In the genomic region with DNA sequence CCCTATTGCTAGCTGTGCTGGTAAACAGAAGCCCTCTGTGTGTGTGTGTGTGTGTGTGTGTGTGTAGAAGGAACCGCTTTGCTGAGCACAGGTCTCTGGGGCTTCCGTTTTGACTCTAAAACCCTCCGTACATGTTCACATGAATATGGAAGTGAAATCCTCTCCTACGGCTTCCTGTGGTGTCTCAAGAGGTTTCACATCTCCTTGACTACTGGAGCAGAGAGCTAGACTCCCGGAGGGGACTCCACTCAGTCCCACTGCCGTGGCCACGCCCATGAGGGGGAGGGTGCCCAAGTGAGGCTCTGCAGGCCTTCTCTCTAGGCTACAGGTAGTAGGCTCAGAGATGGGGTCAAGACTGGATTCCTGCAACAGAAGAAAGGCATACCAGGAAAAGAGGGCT, we compare ENCODE assay signal across 8 mouse cellular contexts. TPM values are rescaled to one million over a fixed set of nuclear protein-coding genes. Genes with fewer than 3 reads are reported as not detected.
A peak's percentile ranks its signal among the peaks of the same experiment; 100 is the strongest.
DNase-seq lines count a peak whose midpoint lies in the region; ATAC-seq and TF ChIP-seq lines count a peak whose summit lies in the region.

A gene (plus strand): TSS at position 275 of the 400 bp plus-strand sequence.

- H3K4me3 ChIP-seq in midbrain, postnatal 0 days (ENCODE audit: low read depth, low read length), result no peak within 1 kb of the TSS
- no peak within 1 kb of the TSS for H3K4me3 ChIP-seq in midbrain, embryonic 16.5 days (ENCODE audit: low read depth, low read length)
- no peak within 1 kb of the TSS for H3K4me3 ChIP-seq in heart, embryonic 15.5 days
- H3K4me3 ChIP-seq in liver, embryonic 16.5 days (ENCODE audit: low read depth, low read length), result no peak within 1 kb of the TSS
- peak within 1 kb of the TSS; percentile 65 for H3K4me3 ChIP-seq in spleen, adult 2 months (ENCODE audit: extremely low read depth, insufficient read depth, insufficient read length)

- no peak within 1 kb of the TSS for H3K27ac ChIP-seq in midbrain, postnatal 0 days (ENCODE audit: low read depth, low read length)
- no peak within 1 kb of the TSS for H3K27ac ChIP-seq in midbrain, embryonic 16.5 days (ENCODE audit: low read length)
- H3K27ac ChIP-seq in heart, embryonic 15.5 days, result peak within 1 kb of the TSS; percentile 5; the same call in 1 of the 2 replicates
- H3K27ac ChIP-seq in liver, embryonic 16.5 days (ENCODE audit: low read length), result peak within 1 kb of the TSS; percentile 61
- H3K27ac ChIP-seq in spleen, adult 2 months (ENCODE audit: insufficient read depth, low read length), result peak within 1 kb of the TSS; percentile 97

- ATAC-seq in midbrain, postnatal 0 days (ENCODE audit: low FRiP score), result no peak
- no peak for ATAC-seq in midbrain, embryonic 16.5 days
- peak; percentile 41; the same call in 1 of the 2 replicates for ATAC-seq in heart, embryonic 15.5 days (replicated peaks; ENCODE audit: insufficient number of reproducible peaks, insufficient read depth, low FRiP score, low read depth)
- peak; percentile 39 for ATAC-seq in liver, embryonic 16.5 days (ENCODE audit: low read depth)
- ATAC-seq in frontal cortex, adult (ENCODE audit: low TSS enrichment), result no peak

- no peak for TF ChIP-seq POLR2A in spleen, adult 2 months (IDR thresholded peaks at IDR 0.05; ENCODE audit: low read depth, low read length)

- no peaks in the 10 kb centered on the region for H3K36me3 ChIP-seq in midbrain, postnatal 0 days (ENCODE audit: insufficient read depth, low read length)
- no peaks in the 10 kb centered on the region for H3K36me3 ChIP-seq in midbrain, embryonic 16.5 days (ENCODE audit: control insufficient read depth, insufficient read depth, low read length)
- no peaks in the 10 kb centered on the region for H3K36me3 ChIP-seq in heart, embryonic 15.5 days
- no peaks in the 10 kb centered on the region for H3K36me3 ChIP-seq in liver, embryonic 16.5 days (ENCODE audit: control insufficient read depth, insufficient read depth)
- peaks cover 26% of the 10 kb centered on the region for H3K36me3 ChIP-seq in spleen, adult 2 months (ENCODE audit: control insufficient read depth, insufficient read depth, low read length)

- DNase-seq in midbrain, postnatal 0 days (ENCODE audit: low spot score), result peak; percentile 15
- peak; percentile 93 to 97 for DNase-seq in spleen, adult 2 months (ENCODE audit: low read depth in 1 of 2, low spot score in 2 of 2)
- no peak for DNase-seq in urinary bladder, postnatal 14 days (ENCODE audit: low spot score)
- no peak for DNase-seq in cerebellum, postnatal 4 days (ENCODE audit: low spot score in 2 of 2)

- no peak for TF ChIP-seq CTCF in midbrain, postnatal 0 days (IDR thresholded peaks at IDR 0.05)
- TF ChIP-seq CTCF in spleen, adult 2 months (IDR thresholded peaks at IDR 0.05; ENCODE audit: extremely low read depth, insufficient read depth, insufficient read length, insufficient replicate concordance), result no peak

- WGBS in midbrain, postnatal 0 days, result 21% methylated on average over 7 of the region's 7 CpGs
- WGBS in midbrain, embryonic 16.5 days, result 30% methylated on average over 7 of the region's 7 CpGs
- 34% methylated on average over 7 of the region's 7 CpGs for WGBS in heart, embryonic 15.5 days
- 13% methylated on average over 7 of the region's 7 CpGs for WGBS in liver, embryonic 16.5 days (ENCODE audit: insufficient replicate concordance)
- 2% methylated on average over 7 of the region's 7 CpGs for WGBS in spleen, adult 2 months

- H3K4me1 ChIP-seq in midbrain, postnatal 0 days (ENCODE audit: insufficient read depth, low read length), result peaks cover 3% of the 10 kb centered on the region; the same call in 1 of the 2 replicates
- peaks cover 6% of the 10 kb centered on the region; the same call in 1 of the 2 replicates for H3K4me1 ChIP-seq in midbrain, embryonic 16.5 days (ENCODE audit: control insufficient read depth, insufficient read depth, low read length)
- peaks cover 14% of the 10 kb centered on the region for H3K4me1 ChIP-seq in heart, embryonic 15.5 days (replicated peaks)
- H3K4me1 ChIP-seq in liver, embryonic 16.5 days (ENCODE audit: control insufficient read depth, low read depth, low read length), result no peaks in the 10 kb centered on the region; the same call in 1 of the 2 replicates
- peaks cover 13% of the 10 kb centered on the region for H3K4me1 ChIP-seq in spleen, adult 2 months (ENCODE audit: control insufficient read depth, insufficient read depth, insufficient read length)

- no peak within 1 kb of the TSS for H3K9ac ChIP-seq in midbrain, postnatal 0 days (replicated peaks; ENCODE audit: low read length, poor library complexity, severe bottlenecking)
- H3K9ac ChIP-seq in midbrain, embryonic 16.5 days (ENCODE audit: low read depth, low read length), result no peak within 1 kb of the TSS
- no peak within 1 kb of the TSS for H3K9ac ChIP-seq in heart, embryonic 15.5 days
- no peak within 1 kb of the TSS for H3K9ac ChIP-seq in liver, embryonic 16.5 days (ENCODE audit: low read depth, low read length)

- peaks cover 30% of the 10 kb centered on the region for H3K27me3 ChIP-seq in midbrain, postnatal 0 days (ENCODE audit: insufficient read depth, low read length)
- peaks cover 33% of the 10 kb centered on the region for H3K27me3 ChIP-seq in midbrain, embryonic 16.5 days (ENCODE audit: control insufficient read depth, insufficient read depth, low read depth, low read length)
- peaks cover 47% of the 10 kb centered on the region for H3K27me3 ChIP-seq in heart, embryonic 15.5 days
- peaks cover 19% of the 10 kb centered on the region for H3K27me3 ChIP-seq in liver, embryonic 16.5 days (ENCODE audit: control insufficient read depth, insufficient read depth, low read depth, low read length)
- no peaks in the 10 kb centered on the region for H3K27me3 ChIP-seq in spleen, adult 2 months (ENCODE audit: control insufficient read depth, insufficient read depth, low read length)

- H3K9me3 ChIP-seq in midbrain, postnatal 0 days (ENCODE audit: low read length), result no peaks in the 10 kb centered on the region
- no peaks in the 10 kb centered on the region for H3K9me3 ChIP-seq in midbrain, embryonic 16.5 days (replicated peaks; ENCODE audit: control insufficient read depth, low read length, poor library complexity, severe bottlenecking)
- H3K9me3 ChIP-seq in heart, embryonic 15.5 days (replicated peaks), result no peaks in the 10 kb centered on the region
- no peaks in the 10 kb centered on the region for H3K9me3 ChIP-seq in liver, embryonic 16.5 days (replicated peaks; ENCODE audit: control insufficient read depth, low read length)

- no peak within 1 kb of the TSS for H3K4me2 ChIP-seq in midbrain, postnatal 0 days (ENCODE audit: low read depth, low read length, poor library complexity, severe bottlenecking)
- no peak within 1 kb of the TSS for H3K4me2 ChIP-seq in midbrain, embryonic 16.5 days (ENCODE audit: low read length)
- no peak within 1 kb of the TSS for H3K4me2 ChIP-seq in heart, embryonic 15.5 days
- H3K4me2 ChIP-seq in liver, embryonic 16.5 days (ENCODE audit: low read depth, low read length), result peak within 1 kb of the TSS; percentile 4; the same call in 1 of the 2 replicates

RNA-seq across cellular contexts. Expression of the gene that starts here (rescaled TPM):
- 0.16 and 0.47 TPM in 2 replicates for total RNA-seq in midbrain, postnatal 0 days (2014; rRNA removed)
- polyA plus RNA-seq in midbrain, postnatal 0 days (2015; fragmentation: Nextera tagmentation; extraction: Ambion mirVana), result 1.4 and 1.6 TPM in 2 replicates
- polyA plus RNA-seq in midbrain, embryonic 16.5 days (2015; fragmentation: Nextera tagmentation; extraction: Ambion mirVana), result 0.49 and 0.53 TPM in 2 replicates
- 0.69 and 2.5 TPM in 2 replicates for polyA plus RNA-seq in heart, embryonic 15.5 days (2015; fragmentation: Nextera tagmentation; extraction: Ambion mirVana)
- polyA plus RNA-seq in liver, embryonic 16.5 days (2015; fragmentation: Nextera tagmentation; extraction: Ambion mirVana), result 0.74 and 1.0 TPM in 2 replicates
- polyA plus RNA-seq in spleen, adult 2 months (2012; rRNA removed), result 456 and 587 TPM in 2 replicates

Comparison
In these comparisons a context has a peak if more than half of its experiments do, and no peak if none do; other contexts are left out.
1. RNA of the gene that starts here (polyA plus RNA-seq): 456 to 587 TPM in spleen, adult 2 months; 1.4 to 1.6 TPM in midbrain, postnatal 0 days, 0.74 to 1.0 TPM in liver, embryonic 16.5 days, 0.69 to 2.5 TPM in heart, embryonic 15.5 days and 0.49 to 0.53 TPM in midbrain, embryonic 16.5 days; every median in the first group is over 100 times any median in the second.
2. ATAC-seq: peak in heart, embryonic 15.5 days (single experiment) and liver, embryonic 16.5 days (single experiment); none in midbrain, postnatal 0 days (single experiment), midbrain, embryonic 16.5 days (single experiment) and frontal cortex, adult (single experiment).
3. DNase-seq: peak in midbrain, postnatal 0 days (single experiment) and spleen, adult 2 months (2 of 2); none in urinary bladder, postnatal 14 days (single experiment) and cerebellum, postnatal 4 days (0 of 2).
4. H3K27ac ChIP-seq: peak in heart, embryonic 15.5 days (single experiment), liver, embryonic 16.5 days (single experiment) and spleen, adult 2 months (single experiment); none in midbrain, postnatal 0 days (single experiment) and midbrain, embryonic 16.5 days (single experiment).